Mouse (Mus musculus) heart, embryonic 11.5 days (tissue): ENCODE measurements around the gene Abcc12. TPM values are rescaled to one million over a fixed set of nuclear protein-coding genes. Genes with fewer than 3 reads are reported as not detected.

Source experiments
- ATAC-seq: fragments of 200-750 bp; cut with Nextera tagmentation; replicated peaks from 2 replicates; pipeline ENCODE4 v1.8.0; 2017; ENCODE audit warnings: moderate library complexity; ENCODE audit not compliant: insufficient number of reproducible peaks, low FRiP score, low TSS enrichment
- H3K27ac ChIP-seq: fragments of 300-500 bp; sonication (generic); 2 replicates; pipeline ENCODE4 v1.5.1; 2014; ENCODE audit warnings: mild to moderate bottlenecking, low read depth, low read length
- H3K27me3 ChIP-seq: fragments of 300-500 bp; sonication (generic); 2 replicates; pipeline ENCODE4 v1.6.1; 2014; ENCODE audit warnings: mild to moderate bottlenecking, low read length, mixed read lengths; ENCODE audit not compliant: control insufficient read depth, insufficient read depth
- H3K36me3 ChIP-seq: fragments of 300-500 bp; sonication (generic); 2 replicates; pipeline ENCODE4 v1.6.1; 2014; ENCODE audit warnings: mild to moderate bottlenecking, low read length, moderate library complexity, mixed read lengths; ENCODE audit not compliant: control insufficient read depth, insufficient read depth
- H3K4me1 ChIP-seq: fragments of 300-500 bp; sonication (generic); 2 replicates; pipeline ENCODE4 v1.6.1; 2014; ENCODE audit warnings: low read length; ENCODE audit not compliant: control insufficient read depth, insufficient read depth
- H3K4me2 ChIP-seq: fragments of 300-500 bp; sonication (generic); 2 replicates; pipeline ENCODE4 v1.6.1; 2014; ENCODE audit warnings: mild to moderate bottlenecking, moderate library complexity
- H3K4me3 ChIP-seq: fragments of 300-500 bp; sonication (generic); 2 replicates; pipeline ENCODE4 v1.5.1; 2014; ENCODE audit warnings: low read depth, low read length
- H3K9ac ChIP-seq: fragments of 300-500 bp; sonication (generic); 2 replicates; pipeline ENCODE4 v1.6.1; 2014; ENCODE audit warnings: mild to moderate bottlenecking, low read depth, low read length, moderate library complexity
- H3K9me3 ChIP-seq: fragments of 300-500 bp; sonication (generic); replicated peaks from 2 replicates; pipeline ENCODE4 v1.6.1; 2016; ENCODE audit warnings: low read length; ENCODE audit not compliant: control insufficient read depth
- WGBS: fragments of 180-500 bp; shearing (Covaris S2); extraction: QIAGEN DNeasy Blood & Tissue Kit; methylation state at CpG from one replicate; pipeline ENCODE4 v1.1.7; 2014; ENCODE audit not compliant: insufficient replicate concordance; 5-methylcytosine and 5-hydroxymethylcytosine counted together
- polyA plus RNA-seq: library from polyadenylated mRNA; unstranded; fragments of >200 nt; fragmentation: Nextera tagmentation; extraction: Ambion mirVana; gene quantifications from 2 replicates; pipeline ENCODE4 v1.2.1, GENCODE M21; 2014

The Abcc12 gene
- polyA plus RNA-seq, 1 experiment from 2014 or later: not detected

- H3K9ac ChIP-seq: no peak overlapping the region
- no peaks in the 10 kb centered on the region for H3K9me3 ChIP-seq
- ATAC-seq: no peak
- H3K4me3 ChIP-seq: no peak overlapping the region
- H3K27ac ChIP-seq: no peak overlapping the region
- no peaks in the 10 kb centered on the region for H3K36me3 ChIP-seq
- no peak overlapping the region for H3K4me2 ChIP-seq
- no peaks in the 10 kb centered on the region for H3K4me1 ChIP-seq
- WGBS: 81% methylated on average over 1 of the region's 1 CpGs
- H3K27me3 ChIP-seq: no peaks in the 10 kb centered on the region
These were observed 18.7 kb downstream of the Abcc12 start for GRCm38 (mm10) chr8:86561737-86562136.

DNA sequence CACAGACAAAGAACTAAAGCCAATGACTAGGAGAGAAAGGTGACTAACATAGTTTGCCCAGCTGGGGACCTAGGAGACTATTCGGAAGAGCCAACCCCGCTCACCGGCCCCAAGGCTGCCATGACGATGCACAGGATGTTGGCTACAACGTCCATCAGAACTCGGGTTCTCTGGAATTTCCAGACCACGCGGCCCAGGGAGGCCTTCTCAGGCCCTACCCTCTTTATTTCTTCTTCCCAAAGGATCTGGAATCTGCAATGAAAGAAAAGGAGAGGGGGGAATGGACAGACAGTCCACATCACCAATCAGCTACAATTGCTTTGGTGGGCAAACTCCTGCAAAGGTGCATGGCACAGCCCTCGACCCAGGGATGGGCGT is 19.8 kb downstream of the Abcc12 start:
- ATAC-seq: no peak
- H3K9ac ChIP-seq: no peak overlapping the region
- WGBS: 83% methylated on average over 10 of the region's 10 CpGs

GRCm38 (mm10) chr8:86559947-86560687 is 20.4 kb downstream of the Abcc12 start:
- Histone ChIP-seq H3K27ac (no peak overlapping the region), H3K4me1 (no peaks in the 10 kb centered on the region), H3K4me2 (no peak overlapping the region), H3K27me3 (no peaks in the 10 kb centered on the region), H3K4me3 (no peak overlapping the region), H3K36me3 (no peaks in the 10 kb centered on the region), H3K9ac (no peak overlapping the region), H3K9me3 (no peaks in the 10 kb centered on the region)
- 83% methylated on average over 15 of the region's 15 CpGs for WGBS
- no peak for ATAC-seq

More for the DNA sequence above, 19.8 kb downstream of the Abcc12 start:
- Histone ChIP-seq H3K27me3 (no peaks in the 10 kb centered on the region), H3K4me1 (no peaks in the 10 kb centered on the region), H3K9me3 (no peaks in the 10 kb centered on the region), H3K36me3 (no peaks in the 10 kb centered on the region), H3K27ac (no peak overlapping the region), H3K4me2 (no peak overlapping the region), H3K4me3 (no peak overlapping the region)

DNA sequence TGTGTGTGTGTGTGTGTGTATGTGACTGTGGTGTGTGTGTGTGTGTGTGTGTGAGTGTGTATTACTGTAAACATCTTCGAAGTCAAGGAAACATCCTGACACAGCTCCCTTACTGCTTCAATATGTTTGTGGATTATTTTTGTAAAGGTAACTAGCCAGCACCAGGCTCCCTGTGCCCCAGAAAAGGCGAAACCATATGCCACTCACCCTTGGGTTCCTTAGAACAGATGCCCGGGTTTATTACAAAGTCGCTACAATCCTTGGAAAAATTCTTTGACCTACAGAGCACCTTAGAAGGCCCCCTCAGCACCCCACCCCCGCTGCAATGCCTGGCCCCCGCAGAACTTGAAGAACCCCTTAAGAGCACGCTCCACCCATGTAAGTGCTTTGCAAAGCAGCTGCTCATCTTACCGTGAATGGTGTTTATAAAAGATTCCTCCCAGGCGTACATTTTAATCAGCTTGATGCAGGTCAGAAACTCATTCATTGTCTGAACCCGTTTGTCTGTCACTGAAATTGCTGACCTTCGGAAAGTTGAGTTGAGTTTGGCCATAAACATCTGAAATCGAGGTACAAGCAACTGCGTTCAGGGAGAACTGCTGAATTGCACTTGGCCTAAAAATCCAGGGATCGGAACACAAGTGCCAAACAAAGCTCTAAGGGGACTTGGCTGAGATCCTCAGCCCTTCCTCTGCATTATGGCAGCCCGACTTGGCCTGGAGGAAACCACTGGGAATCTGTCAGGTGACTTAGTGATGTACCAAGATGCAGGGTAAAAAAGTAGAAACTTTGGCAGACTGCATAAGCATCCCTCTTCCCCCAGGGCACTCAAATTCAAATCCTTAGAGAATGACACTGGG is 23.1 kb downstream of the Abcc12 start:
- H3K4me3 ChIP-seq: no peak overlapping the region
- no peaks in the 10 kb centered on the region for H3K36me3 ChIP-seq
- H3K9ac ChIP-seq: no peak overlapping the region
- no peak overlapping the region for H3K4me2 ChIP-seq
- no peaks in the 10 kb centered on the region for H3K4me1 ChIP-seq
- no peak for ATAC-seq
- WGBS: 79% methylated on average over 15 of the region's 15 CpGs
- no peaks in the 10 kb centered on the region for H3K9me3 ChIP-seq
- H3K27me3 ChIP-seq: no peaks in the 10 kb centered on the region
- no peak overlapping the region for H3K27ac ChIP-seq

DNA sequence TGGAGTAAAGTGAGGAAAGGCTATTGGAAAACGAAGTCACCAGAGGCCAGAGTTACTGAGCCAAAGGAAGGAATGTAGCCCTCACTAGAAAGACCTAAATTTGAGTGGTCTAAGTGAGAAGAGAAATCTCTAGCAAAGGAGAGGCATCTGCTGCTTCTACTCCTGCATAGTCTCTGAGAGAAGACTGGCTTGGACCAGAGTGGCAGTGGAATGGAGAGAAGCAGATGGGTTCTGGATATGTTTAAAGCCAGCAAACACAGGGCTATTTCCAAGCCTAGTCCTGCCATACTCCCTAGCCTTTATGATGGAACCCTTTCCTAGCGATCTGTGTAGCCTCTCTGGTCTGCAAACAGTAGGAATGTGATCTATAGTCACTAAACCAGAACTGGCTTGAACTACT is 24.9 kb downstream of the Abcc12 start:
- no peak overlapping the region for H3K9ac ChIP-seq
- no peaks in the 10 kb centered on the region for H3K27me3 ChIP-seq
- no peak overlapping the region for H3K4me2 ChIP-seq
- no peaks in the 10 kb centered on the region for H3K4me1 ChIP-seq
- no peaks in the 10 kb centered on the region for H3K9me3 ChIP-seq
- no peak overlapping the region for H3K27ac ChIP-seq
- no peaks in the 10 kb centered on the region for H3K36me3 ChIP-seq
- H3K4me3 ChIP-seq: no peak overlapping the region
- no peak for ATAC-seq
- WGBS: 71% methylated on average over 2 of the region's 2 CpGs

DNA sequence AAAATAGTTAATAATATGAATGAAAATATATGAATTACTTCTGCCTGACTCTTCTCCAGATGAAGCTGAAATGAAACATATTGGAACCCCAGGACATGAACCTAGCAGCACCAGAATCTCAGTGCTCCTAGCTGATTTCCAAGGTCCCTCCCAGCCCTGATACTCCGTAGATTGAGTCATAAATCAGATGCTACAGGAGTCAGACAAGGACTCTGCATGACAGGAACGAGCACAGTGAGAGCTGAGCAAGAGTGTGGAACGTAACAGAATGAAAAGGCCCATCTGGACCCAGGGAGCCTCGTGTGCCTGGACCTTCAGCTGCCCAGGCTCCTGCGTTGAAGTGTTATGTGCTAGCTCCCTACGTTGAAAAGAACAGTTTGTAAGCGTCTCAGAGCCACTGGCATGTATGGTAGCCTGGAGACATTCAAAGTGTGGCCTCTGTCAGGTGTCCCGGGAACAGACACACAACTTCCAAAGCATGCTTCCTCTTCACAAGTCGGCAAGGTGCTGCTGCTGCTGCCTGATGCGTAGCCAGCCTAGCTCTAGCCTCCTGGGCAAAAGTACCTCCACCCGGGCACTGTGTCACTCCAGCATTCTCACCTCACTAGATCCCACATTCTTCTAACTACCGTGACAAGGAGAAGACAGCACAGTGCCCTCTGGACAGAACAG is 26.1 kb downstream of the Abcc12 start:
- no peak for ATAC-seq
- Histone ChIP-seq H3K4me3 (no peak overlapping the region), H3K4me2 (no peak overlapping the region), H3K27ac (no peak overlapping the region), H3K36me3 (no peaks in the 10 kb centered on the region), H3K9ac (no peak overlapping the region), H3K9me3 (no peaks in the 10 kb centered on the region), H3K27me3 (no peaks in the 10 kb centered on the region), H3K4me1 (no peaks in the 10 kb centered on the region)
- 78% methylated on average over 12 of the region's 12 CpGs for WGBS

- WGBS: 85% methylated on average over 10 of the region's 10 CpGs
- H3K36me3 ChIP-seq: no peaks in the 10 kb centered on the region
- ATAC-seq: no peak
These were observed 30.0 kb downstream of the Abcc12 start for GRCm38 (mm10) chr8:86550516-86550915.

DNA sequence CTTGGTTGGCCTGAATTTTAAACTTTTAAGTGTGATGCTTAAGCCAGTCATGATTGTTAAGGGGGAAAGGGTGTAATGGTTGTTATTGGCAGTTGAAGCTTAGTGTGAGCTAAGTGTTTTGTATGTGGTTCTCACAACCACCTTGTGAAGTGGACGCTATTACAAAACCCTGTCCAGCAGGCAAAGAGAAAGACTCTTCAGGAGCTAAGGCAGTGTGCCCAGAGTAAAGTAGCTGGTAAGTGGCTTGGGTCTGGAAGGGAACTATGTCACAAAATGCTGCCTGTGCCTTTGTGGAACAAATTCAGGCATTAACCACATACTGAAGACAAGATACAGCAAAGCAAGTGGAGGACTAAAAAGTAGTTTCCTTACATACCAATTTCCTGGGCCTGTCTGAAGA is 34.5 kb downstream of the Abcc12 start:
- no peaks in the 10 kb centered on the region for H3K27me3 ChIP-seq
- WGBS: 79% methylated on average over 1 of the region's 1 CpGs
- ATAC-seq: no peak

More at GRCm38 (mm10) chr8:86550516-86550915, 30.0 kb downstream of the Abcc12 start:
- no peaks in the 10 kb centered on the region for H3K9me3 ChIP-seq
- H3K9ac ChIP-seq: no peak overlapping the region
- H3K27me3 ChIP-seq: no peaks in the 10 kb centered on the region
- H3K4me3 ChIP-seq: no peak overlapping the region
- H3K27ac ChIP-seq: no peak overlapping the region
- H3K4me2 ChIP-seq: no peak overlapping the region
- no peaks in the 10 kb centered on the region for H3K4me1 ChIP-seq

More for the DNA sequence above, 34.5 kb downstream of the Abcc12 start:
- no peak overlapping the region for H3K4me3 ChIP-seq
- no peak overlapping the region for H3K27ac ChIP-seq
- no peak overlapping the region for H3K9ac ChIP-seq
- no peaks in the 10 kb centered on the region for H3K36me3 ChIP-seq
- no peak overlapping the region for H3K4me2 ChIP-seq
- H3K4me1 ChIP-seq: no peaks in the 10 kb centered on the region
- no peaks in the 10 kb centered on the region for H3K9me3 ChIP-seq
